Mouse (Mus musculus): ENCODE results near the gene Edc3. TPM values are rescaled to one million over a fixed set of nuclear protein-coding genes. Genes with fewer than 3 reads are reported as not detected.

The Edc3 gene
- polyA plus RNA-seq, 1 experiment from 2014 or later = 42.8 TPM

Other genes starting within 250 kb of the Edc3 start
- 17.3 and 26.3 TPM in 2 replicates for gene Scamp5, start 240.5 kb upstream of the Edc3 start, polyA plus RNA-seq (2016; fragmentation: Nextera tagmentation; extraction: Ambion mirVana)
- gene Rpp25, start 204.5 kb upstream of the Edc3 start, polyA plus RNA-seq (2016; fragmentation: Nextera tagmentation; extraction: Ambion mirVana) = 2.5 and 9.3 TPM in 2 replicates
- 705 and 737 TPM in 2 replicates for gene Cox5a, start 187.3 kb upstream of the Edc3 start, polyA plus RNA-seq (2016; fragmentation: Nextera tagmentation; extraction: Ambion mirVana)
- gene Fam219b, start 171.0 kb upstream of the Edc3 start, polyA plus RNA-seq (2016; fragmentation: Nextera tagmentation; extraction: Ambion mirVana) = 16.8 and 19.4 TPM in 2 replicates
- gene Mpi, start 155.8 kb upstream of the Edc3 start, polyA plus RNA-seq (2016; fragmentation: Nextera tagmentation; extraction: Ambion mirVana) = 64.7 and 74.4 TPM in 2 replicates
- 52.4 and 58.9 TPM in 2 replicates for gene Scamp2, start 147.6 kb upstream of the Edc3 start, polyA plus RNA-seq (2016; fragmentation: Nextera tagmentation; extraction: Ambion mirVana)
- gene Ulk3, start 119.1 kb upstream of the Edc3 start, polyA plus RNA-seq (2016; fragmentation: Nextera tagmentation; extraction: Ambion mirVana) = 14.5 and 18.8 TPM in 2 replicates
- 2.5 and 3.1 TPM in 2 replicates for gene Cplx3, start 102.3 kb upstream of the Edc3 start, polyA plus RNA-seq (2016; fragmentation: Nextera tagmentation; extraction: Ambion mirVana)
- 0.10 TPM in 1 of 2 replicates, not detected in the other for gene Lman1l, start 87.8 kb upstream of the Edc3 start, polyA plus RNA-seq (2016; fragmentation: Nextera tagmentation; extraction: Ambion mirVana)
- 38.9 and 41.5 TPM in 2 replicates for gene Csk, start 54.9 kb upstream of the Edc3 start, polyA plus RNA-seq (2016; fragmentation: Nextera tagmentation; extraction: Ambion mirVana)
- gene Cyp1a2, start 24.8 kb upstream of the Edc3 start, polyA plus RNA-seq (2016; fragmentation: Nextera tagmentation; extraction: Ambion mirVana) = not detected in 2 replicates
- 0.04 TPM in 1 of 2 replicates, not detected in the other for gene Cyp1a1, start 20.6 kb upstream of the Edc3 start, polyA plus RNA-seq (2016; fragmentation: Nextera tagmentation; extraction: Ambion mirVana)
- 100 and 106 TPM in 2 replicates for gene Clk3, start 57.3 kb downstream of the Edc3 start, polyA plus RNA-seq (2016; fragmentation: Nextera tagmentation; extraction: Ambion mirVana)
- gene Arid3b, start 128.3 kb downstream of the Edc3 start, polyA plus RNA-seq (2016; fragmentation: Nextera tagmentation; extraction: Ambion mirVana) = 40.2 and 41.0 TPM in 2 replicates
- gene Ubl7, start 202.4 kb downstream of the Edc3 start, polyA plus RNA-seq (2016; fragmentation: Nextera tagmentation; extraction: Ambion mirVana) = 111 and 120 TPM in 2 replicates
- 0.26 and 0.27 TPM in 2 replicates for gene Sema7a, start 231.6 kb downstream of the Edc3 start, polyA plus RNA-seq (2016; fragmentation: Nextera tagmentation; extraction: Ambion mirVana)